Mouse (Mus musculus) thymus, postnatal 10 days (tissue): Measurements from ENCODE around the gene Kcnj10.

Source experiments
- DNase-seq, 2 experiments: peaks; one replicate each; pipeline ENCODE4 v3.0.0; 2021; ENCODE audit warnings: low spot score in 2 of 2

Gene Kcnj10

GRCm38 (mm10) chr1:172340729-172341321 lies at the start of gene Kcnj10:
Gene Kcnj10, plus strand, starts transcription at chr1:172341210.
- DNase-seq, result peak; percentile 65 to 76

DNA sequence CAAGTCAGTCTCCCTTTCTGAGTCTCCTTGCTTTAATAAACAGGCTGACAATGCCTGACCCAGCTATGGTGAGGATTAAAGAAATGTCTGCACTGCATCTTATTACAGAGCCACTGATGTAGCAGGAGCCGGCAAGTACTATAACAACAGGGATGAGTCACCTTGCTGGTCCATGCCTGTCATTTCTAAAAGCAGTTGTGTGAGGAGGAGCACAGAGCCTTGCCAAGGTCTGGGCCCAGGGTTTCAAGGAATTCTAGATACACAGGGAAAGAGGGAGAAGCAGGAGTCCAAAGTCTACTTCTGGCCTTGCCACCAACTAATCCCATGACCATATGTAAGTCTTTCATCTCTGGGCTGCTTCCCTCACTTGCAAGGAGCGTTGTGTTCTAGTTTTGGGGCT lies 48.1 kb upstream of the Kcnj10 start:
- DNase-seq, result no peak

- DNase-seq, result no peak
These were observed 47.6 kb upstream of the Kcnj10 start for GRCm38 (mm10) chr1:172293449-172293848.

- no peak for DNase-seq
These were observed 45.2 kb upstream of the Kcnj10 start for GRCm38 (mm10) chr1:172295751-172296197.

- DNase-seq, result no peak
These were observed 44.0 kb upstream of the Kcnj10 start for GRCm38 (mm10) chr1:172296816-172297510.

GRCm38 (mm10) chr1:172297611-172298537 lies 43.1 kb upstream of the Kcnj10 start, which contains the start of gene Atp1a2:
Gene Atp1a2, minus strand, starts transcription at chr1:172298064.
- no peak for DNase-seq

DNA sequence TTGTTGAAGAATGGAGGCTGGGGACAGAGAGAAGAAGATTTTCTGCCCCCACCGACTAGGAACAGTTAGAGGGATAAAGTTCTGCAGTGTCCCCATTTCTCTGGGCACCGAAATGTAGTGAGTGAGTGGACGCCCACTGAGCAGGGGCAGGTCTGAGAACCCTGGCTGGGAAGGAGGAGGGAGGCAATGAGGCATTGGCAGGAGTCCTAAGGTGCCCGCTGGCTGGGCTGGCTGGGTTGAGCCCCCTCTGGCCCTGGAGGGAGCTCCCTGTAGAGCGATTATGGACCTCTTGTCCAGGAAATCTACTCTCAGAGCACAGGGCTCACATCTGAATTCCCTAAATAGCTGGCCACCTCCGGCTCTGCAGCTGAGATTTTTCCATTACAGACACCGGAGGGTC lies 41.5 kb upstream of the Kcnj10 start:
- no peak for DNase-seq

GRCm38 (mm10) chr1:172300247-172300646 lies 40.8 kb upstream of the Kcnj10 start:
- no peak for DNase-seq

GRCm38 (mm10) chr1:172301180-172301579 lies 39.8 kb upstream of the Kcnj10 start:
- no peak for DNase-seq

DNA sequence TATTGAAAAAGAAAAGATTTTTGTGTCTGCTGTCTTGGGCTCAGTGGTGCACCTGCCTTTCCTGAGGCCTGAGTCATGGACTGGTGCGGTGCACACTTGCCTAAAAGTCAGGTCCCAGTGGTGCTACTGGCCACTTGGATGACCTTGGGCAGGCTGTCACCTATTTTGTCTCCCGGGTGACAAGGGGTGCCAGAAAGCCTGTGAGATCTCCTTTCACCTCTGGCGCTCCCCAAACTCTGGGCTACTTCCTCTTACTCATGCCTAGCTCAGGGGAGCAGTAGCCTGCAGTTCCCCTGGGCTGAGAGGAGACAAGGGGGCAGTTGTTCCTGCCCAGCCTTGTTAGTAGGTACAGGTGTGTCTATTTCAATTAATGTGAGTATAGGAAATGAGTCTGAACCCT lies 38.7 kb upstream of the Kcnj10 start:
- DNase-seq, result no peak

- DNase-seq, result no peak
These were observed 38.2 kb upstream of the Kcnj10 start for GRCm38 (mm10) chr1:172302851-172303250.

DNA sequence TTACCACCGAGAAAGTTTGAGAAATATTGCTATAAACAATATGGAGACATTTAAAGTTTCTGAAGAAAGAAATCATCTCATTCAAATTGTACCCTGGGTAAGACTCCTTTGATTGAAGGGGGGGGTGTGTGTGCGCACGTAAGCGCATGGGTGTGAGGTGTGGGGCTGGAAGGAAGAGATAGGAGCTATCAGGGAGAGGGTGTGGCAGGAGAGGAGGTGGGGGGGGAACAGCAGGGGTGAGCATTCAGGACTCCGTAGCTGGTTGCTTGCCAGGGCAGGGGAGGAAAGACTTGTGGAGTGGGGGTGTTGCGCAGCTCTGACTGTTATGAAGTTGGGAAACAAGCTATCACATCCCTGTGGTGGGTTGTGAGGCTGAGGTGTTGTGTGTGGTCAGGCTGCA lies 36.6 kb upstream of the Kcnj10 start:
- no peak for DNase-seq

GRCm38 (mm10) chr1:172305153-172305552 lies 35.9 kb upstream of the Kcnj10 start:
- DNase-seq, result no peak

DNA sequence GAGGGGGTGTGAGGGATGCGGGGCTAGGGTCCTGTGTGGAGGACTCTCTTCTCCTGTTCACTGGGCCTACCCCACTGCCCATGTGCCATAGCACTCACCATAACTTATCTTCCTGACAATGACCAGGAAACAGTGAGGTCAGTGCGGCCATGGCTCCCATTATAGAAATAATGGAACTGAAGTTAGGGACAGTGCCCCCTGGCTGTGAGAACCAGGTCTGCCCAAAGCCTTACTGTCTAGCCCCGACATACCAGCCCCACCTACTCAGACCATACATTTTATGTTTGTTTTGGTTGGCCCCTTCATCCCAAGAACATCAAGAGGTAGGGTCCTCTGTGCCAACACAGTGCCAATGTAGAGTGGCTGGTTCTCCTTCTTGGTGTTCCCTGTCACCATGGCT lies 35.4 kb upstream of the Kcnj10 start:
- no peak for DNase-seq

DNA sequence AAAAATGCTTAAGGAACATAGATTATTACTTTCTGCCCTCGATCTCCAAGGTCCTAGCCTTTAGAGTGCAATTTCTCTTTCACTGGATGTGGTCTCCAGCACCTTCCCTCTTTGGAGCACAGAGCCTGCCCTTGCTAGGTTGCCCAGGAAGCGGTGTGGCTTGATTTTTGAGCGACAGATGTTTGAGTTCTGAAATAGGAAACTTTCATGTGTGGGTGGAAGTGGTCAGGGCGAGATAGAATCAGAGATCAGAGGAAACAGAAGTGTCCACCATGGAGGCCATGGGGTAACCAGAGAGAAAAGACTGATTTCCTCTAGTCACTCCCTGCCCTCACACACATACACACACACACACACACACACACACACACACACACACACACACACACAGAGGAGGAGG lies 34.8 kb upstream of the Kcnj10 start:
- DNase-seq, result no peak

DNA sequence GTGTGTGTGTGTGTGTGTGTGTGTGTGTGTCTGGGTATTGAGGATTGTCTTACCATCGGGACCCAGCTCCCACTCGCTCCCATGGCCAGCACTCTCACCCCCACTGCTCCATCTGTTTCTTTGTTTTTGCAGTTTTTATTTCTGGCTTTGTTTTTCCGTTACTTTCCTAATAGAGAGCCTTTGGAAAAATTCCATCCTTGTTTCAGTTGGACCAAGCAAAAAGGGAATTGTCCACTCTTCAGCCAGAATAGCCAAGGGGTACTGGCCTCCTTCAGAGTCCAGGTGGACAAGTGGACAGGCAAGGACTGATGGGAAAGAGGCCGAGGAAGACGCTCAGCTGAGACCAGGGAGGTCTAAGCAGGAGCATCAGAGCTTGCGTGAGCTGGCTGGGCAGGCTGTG lies 34.1 kb upstream of the Kcnj10 start:
- no peak for DNase-seq

DNA sequence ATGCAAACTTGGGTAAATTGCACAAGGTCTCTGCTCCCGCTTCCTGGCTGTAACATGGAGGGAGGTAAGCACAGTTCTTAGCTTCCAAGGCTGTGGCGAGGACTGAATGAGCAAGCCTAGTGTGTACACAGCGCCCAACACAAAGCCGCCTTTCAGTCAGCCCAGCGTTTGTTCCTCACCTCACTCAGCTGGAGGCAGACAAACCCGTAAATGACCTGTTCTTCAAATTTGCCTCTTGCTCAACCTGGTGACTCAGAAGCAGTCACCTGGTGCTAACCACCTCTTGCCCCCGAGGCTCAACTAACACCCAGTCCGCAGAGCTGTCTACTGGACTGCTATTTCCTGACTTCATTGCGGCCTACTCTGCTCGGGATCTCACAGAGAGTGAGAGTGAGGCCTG lies 33.1 kb upstream of the Kcnj10 start:
- DNase-seq, result no peak

- DNase-seq, result no peak
These were observed 32.6 kb upstream of the Kcnj10 start for GRCm38 (mm10) chr1:172308409-172308808.

- peak; percentile 79 to 89 for DNase-seq
These were observed 31.2 kb upstream of the Kcnj10 start for GRCm38 (mm10) chr1:172309699-172310398.

GRCm38 (mm10) chr1:172311248-172311906 lies 29.6 kb upstream of the Kcnj10 start:
- peak; percentile 14 to 19 for DNase-seq
